Mouse (Mus musculus): ENCODE data around the gene Dennd5a. TPM values are rescaled to one million over a fixed set of nuclear protein-coding genes. Genes with fewer than 3 reads are reported as not detected.

Dennd5a gene
- polyA plus RNA-seq, 1 experiment from 2014 or later = 41.7 TPM

DNA sequence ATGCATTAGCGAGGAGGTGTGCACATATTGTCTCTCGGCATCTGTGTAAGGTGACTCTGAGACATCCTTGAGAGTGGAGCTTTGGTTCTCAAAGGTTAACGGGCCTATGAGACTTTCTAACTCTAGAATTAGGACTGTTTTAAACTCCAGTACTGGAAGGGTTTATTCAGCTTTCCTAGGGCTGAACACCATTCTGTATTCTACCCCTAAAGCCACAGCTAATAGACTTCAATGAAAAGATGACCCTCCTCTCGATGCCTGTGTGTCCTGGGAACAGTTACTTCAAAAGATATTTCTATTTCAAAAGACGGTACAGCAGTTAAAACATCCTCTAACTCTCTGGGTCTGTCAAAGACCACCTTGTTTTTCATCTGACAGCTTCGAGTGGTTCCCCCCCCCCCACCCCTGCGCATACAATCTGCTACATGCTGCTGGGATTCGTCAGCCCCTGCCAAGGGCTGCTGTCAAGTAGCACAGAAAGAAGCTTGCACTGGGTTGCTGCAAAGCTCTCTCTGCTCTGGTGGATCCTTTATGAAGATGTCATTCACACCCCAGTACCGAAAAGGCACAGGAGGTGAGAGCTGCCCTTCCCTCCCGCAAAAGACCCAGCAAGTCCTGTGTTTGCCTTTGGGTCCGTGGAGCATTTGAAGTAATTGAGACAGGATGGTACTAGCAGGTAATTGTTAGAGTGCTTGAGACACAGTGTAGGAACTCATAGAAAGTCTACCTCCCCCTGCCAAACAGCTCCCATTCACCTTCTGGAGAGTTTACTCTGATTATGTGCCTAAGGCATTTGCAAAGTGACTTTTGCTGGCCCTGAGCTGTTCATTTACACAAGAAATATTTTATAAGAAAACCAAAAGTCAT, 111.2 kb downstream of the Dennd5a start:
- H3K4me3 ChIP-seq = no peak overlapping the region
- H3K27me3 ChIP-seq (replicated peaks) = no peaks in the 10 kb centered on the region
- H3K4me1 ChIP-seq = peaks cover 17% of the 10 kb centered on the region
- H3K9me3 ChIP-seq = no peaks in the 10 kb centered on the region
- H3K4me2 ChIP-seq = no peak overlapping the region
- peak; percentile 78 for ATAC-seq (replicated peaks)
- WGBS = 25% methylated on average over 11 of the region's 11 CpGs
- H3K27ac ChIP-seq = no peak overlapping the region
- H3K36me3 ChIP-seq (replicated peaks) = no peaks in the 10 kb centered on the region
- no peak overlapping the region for H3K9ac ChIP-seq

DNA sequence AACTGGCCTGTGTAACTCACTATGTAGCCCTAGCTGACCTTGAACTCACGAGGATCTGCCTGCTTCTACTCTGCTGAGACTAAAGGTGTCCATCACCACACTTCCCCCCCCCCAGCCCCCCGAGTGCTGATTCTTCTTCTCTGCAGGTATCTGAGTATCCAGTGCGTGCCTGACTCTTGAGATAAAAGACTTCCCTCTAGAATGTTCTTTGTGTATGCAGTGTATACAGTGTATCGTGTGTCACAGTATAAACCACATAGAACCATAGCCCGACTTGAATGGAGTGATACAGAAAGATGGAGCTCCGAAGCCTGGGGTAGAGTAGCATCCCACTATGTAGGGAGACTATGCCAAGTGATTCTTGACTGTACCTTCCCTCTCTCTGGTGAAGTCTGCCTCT, 116.2 kb downstream of the Dennd5a start:
- 85% methylated on average over 6 of the region's 6 CpGs for WGBS
- ATAC-seq (replicated peaks) = no peak
- Histone ChIP-seq H3K9ac (no peak overlapping the region), H3K36me3 (replicated peaks) (no peaks in the 10 kb centered on the region), H3K4me1 (peaks cover 6% of the 10 kb centered on the region), H3K27ac (no peak overlapping the region), H3K4me3 (no peak overlapping the region), H3K27me3 (replicated peaks) (no peaks in the 10 kb centered on the region), H3K4me2 (no peak overlapping the region), H3K9me3 (no peaks in the 10 kb centered on the region)

Other genes with a start within 250 kb of the Dennd5a start
- gene BC051019, start 236.6 kb downstream of the Dennd5a start, polyA plus RNA-seq (2015; fragmentation: Nextera tagmentation; extraction: Ambion mirVana) = 0.20 and 0.23 TPM in 2 replicates
- gene Ascl3, start 228.7 kb downstream of the Dennd5a start, polyA plus RNA-seq (2015; fragmentation: Nextera tagmentation; extraction: Ambion mirVana) = 0.26 and 0.34 TPM in 2 replicates
- gene Tmem9b, start 207.6 kb downstream of the Dennd5a start, polyA plus RNA-seq (2015; fragmentation: Nextera tagmentation; extraction: Ambion mirVana) = 116 and 121 TPM in 2 replicates
- gene Nrip3, start 178.4 kb downstream of the Dennd5a start, polyA plus RNA-seq (2015; fragmentation: Nextera tagmentation; extraction: Ambion mirVana) = 7.2 and 8.4 TPM in 2 replicates
- gene Scube2, start 94.8 kb downstream of the Dennd5a start, polyA plus RNA-seq (2015; fragmentation: Nextera tagmentation; extraction: Ambion mirVana) = 1.7 and 2.2 TPM in 2 replicates
- 58.1 and 63.1 TPM in 2 replicates for gene Tmem41b, start 26.5 kb upstream of the Dennd5a start, polyA plus RNA-seq (2015; fragmentation: Nextera tagmentation; extraction: Ambion mirVana)
- gene Ipo7, start 57.8 kb upstream of the Dennd5a start, polyA plus RNA-seq (2015; fragmentation: Nextera tagmentation; extraction: Ambion mirVana) = 40.3 and 43.1 TPM in 2 replicates
- gene Zfp143, start 100.7 kb upstream of the Dennd5a start, polyA plus RNA-seq (2015; fragmentation: Nextera tagmentation; extraction: Ambion mirVana) = 16.2 and 16.7 TPM in 2 replicates
- 5.1 and 5.8 TPM in 2 replicates for gene Wee1, start 161.6 kb upstream of the Dennd5a start, polyA plus RNA-seq (2015; fragmentation: Nextera tagmentation; extraction: Ambion mirVana)

All from midbrain, embryonic 15.5 days (tissue).